Mouse (Mus musculus) embryo, embryonic 10 days (tissue): ENCODE data around the gene Cald1.

ENCODE experiments used
- DNase-seq: peaks from one replicate; pipeline ENCODE4 v3.0.0-alpha.2; 2015; ENCODE audit warnings: low spot score

Gene Cald1

DNA sequence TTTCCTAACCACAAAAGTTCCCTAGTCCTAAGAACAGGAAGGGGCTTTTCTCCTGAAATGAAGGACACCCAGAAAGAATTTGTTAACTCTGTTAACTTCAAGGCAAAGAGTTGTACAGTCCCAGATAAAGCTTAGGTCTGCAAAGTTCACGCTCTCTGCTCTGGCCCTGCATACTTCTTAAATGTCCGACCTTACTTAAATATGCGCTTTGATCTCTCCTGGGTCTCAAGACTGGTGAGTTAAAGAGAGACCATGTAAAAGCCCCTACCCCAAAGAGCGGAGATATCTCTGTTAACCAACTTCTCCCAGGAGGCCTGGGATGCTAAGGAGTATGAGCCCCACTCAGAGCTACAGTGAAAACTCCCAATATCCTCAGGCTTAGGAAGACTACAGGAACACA lies 119.4 kb downstream of the Cald1 start:
- DNase-seq = no peak

GRCm38 (mm10) chr6:34719141-34719680 lies 120.9 kb downstream of the Cald1 start:
- DNase-seq = no peak

DNA sequence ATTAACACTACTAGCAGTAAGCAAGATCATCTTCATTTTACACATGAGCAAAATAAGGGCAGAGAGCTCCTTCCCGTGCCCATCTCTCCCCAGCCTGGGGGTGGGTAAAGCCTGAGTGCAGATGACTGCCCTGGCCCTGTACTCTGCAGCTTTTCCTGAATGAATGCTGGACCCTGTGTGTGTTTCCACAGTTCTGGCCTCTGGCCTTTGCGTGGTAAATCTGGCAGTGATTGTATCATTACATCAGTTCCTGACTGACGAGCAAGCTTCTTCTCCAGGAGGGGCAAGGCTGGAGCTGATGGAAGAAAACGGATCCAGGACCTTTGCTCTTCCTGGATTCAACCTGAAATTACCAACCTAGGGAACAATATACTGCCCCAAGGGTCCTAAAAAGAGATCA lies 122.1 kb downstream of the Cald1 start:
- DNase-seq = no peak

GRCm38 (mm10) chr6:34721740-34722139 lies 123.4 kb downstream of the Cald1 start:
- no peak for DNase-seq

DNA sequence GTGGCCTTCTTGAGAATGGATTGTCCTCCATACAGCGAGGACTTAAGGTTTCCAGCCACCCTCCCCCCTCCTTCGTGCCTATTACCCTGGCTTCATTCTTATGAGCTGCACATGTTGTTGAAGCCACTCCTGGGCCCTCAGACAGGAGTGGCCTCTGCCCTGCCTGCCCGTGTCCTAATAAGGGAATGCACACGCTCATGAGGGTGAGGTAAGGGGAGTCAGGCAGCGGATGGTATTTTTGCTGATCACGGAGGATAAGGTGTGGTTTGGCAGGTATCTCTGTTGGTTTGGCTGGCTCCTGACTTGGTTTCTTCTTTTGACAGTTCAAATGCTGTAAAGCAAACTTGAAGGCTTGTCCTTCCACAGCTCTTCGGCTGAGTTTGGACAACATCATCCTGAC lies 124.4 kb downstream of the Cald1 start:
- no peak for DNase-seq

DNA sequence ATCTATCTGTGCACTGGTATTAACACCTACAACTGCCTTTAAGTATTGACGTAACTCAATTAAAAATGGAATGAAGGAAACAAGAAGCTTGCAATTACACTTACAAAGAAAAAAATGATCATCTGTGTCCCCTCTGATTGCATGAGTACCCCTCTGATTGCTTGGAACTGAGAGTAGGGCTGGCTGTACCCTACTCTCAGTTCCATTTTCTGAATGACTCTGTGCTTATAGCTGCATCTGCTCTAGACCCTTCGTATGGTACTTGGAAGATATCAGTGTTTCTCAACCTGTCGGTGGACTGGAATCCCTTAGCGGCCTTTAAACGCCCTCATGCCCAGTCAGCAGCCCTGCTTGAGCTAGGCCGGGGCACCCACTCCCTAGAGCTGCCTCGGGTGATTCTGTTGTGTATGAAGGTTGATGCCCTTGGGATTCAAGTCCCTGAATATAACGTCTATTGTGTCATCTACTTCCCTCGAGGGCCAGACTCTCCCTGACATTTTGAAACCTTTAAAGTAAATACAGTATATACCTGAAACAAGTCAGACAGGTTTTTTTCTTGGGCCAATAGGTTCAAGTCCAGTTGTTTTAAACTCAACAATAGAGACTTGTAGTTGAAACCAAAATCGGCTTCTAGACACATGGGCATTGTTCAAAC lies 125.1 kb downstream of the Cald1 start:
- no peak for DNase-seq

- no peak for DNase-seq
Measured at GRCm38 (mm10) chr6:34725660-34726059, 127.4 kb downstream of the Cald1 start.

GRCm38 (mm10) chr6:34726104-34726503 lies 127.8 kb downstream of the Cald1 start:
- no peak for DNase-seq

- DNase-seq = no peak
Measured at GRCm38 (mm10) chr6:34727316-34727983, 129.2 kb downstream of the Cald1 start.

- peak; percentile 38 for DNase-seq
Measured at GRCm38 (mm10) chr6:34729449-34730151, 131.3 kb downstream of the Cald1 start.

- DNase-seq = no peak
Measured at GRCm38 (mm10) chr6:34731007-34731406, 132.7 kb downstream of the Cald1 start.

GRCm38 (mm10) chr6:34731529-34731928 lies 133.2 kb downstream of the Cald1 start:
- no peak for DNase-seq

DNA sequence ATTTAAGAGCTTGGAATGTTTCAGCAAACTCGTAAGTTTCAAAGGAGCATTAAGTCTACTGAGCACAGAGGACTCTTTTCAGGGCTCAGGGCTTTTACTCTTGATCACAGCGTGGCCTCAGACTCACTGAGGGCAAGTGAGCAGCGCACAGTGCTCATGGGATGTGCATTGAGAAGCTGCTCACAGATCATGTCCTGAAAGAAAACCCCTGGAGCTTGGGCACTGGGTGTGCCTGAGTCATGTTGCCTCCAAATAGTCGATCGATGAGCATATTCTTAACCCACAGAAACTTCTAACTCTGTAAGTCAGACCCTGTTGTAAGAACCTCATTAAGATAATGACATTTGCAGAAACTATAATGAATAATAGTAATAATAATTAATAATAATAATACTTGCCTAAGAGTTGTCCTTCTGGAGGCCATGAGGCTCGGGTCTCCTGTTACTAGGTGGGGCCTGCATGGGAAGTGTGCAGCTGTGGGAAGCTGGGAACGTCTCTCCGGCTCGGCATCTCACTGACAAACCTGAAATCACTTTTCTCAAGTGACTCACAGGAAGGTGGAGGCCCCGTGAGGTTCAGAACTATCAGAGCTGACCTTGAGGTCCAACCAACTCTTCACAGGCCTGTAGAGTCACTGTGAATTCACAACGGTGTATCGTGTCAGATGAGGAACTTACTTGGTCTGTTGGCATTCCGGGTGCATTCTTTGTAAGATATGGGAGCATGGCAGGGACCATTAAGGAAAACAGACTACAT lies 136.8 kb downstream of the Cald1 start:
- no peak for DNase-seq

GRCm38 (mm10) chr6:34736934-34737333 lies 138.6 kb downstream of the Cald1 start:
- DNase-seq = no peak

DNA sequence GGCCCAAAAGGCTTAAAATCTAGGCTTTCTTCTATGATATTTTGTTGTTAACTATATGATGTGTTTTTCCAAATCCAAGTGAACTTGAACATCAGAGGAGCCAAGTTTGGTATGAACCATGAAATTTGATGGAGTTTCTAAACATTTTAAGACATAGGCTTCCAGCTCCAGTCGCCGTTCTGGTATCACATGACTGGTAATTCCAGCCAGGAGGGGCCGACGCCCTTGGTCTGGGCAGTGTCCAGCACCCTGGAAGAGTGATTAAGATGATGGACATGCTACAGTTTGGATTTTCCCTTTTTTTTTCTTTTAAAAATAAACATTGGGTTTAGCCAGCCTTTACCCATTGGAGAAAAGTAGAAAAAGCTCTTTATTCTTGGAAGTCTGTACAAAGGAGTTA lies 145.6 kb downstream of the Cald1 start:
- no peak for DNase-seq

- DNase-seq = no peak
Measured at GRCm38 (mm10) chr6:34747846-34748245, 149.5 kb downstream of the Cald1 start.

GRCm38 (mm10) chr6:34748566-34748965 lies 150.3 kb downstream of the Cald1 start:
- DNase-seq = no peak

- no peak for DNase-seq
Measured at GRCm38 (mm10) chr6:34749526-34749925, 151.2 kb downstream of the Cald1 start.

- DNase-seq = no peak
Measured at GRCm38 (mm10) chr6:34750487-34751120, 152.3 kb downstream of the Cald1 start.

DNA sequence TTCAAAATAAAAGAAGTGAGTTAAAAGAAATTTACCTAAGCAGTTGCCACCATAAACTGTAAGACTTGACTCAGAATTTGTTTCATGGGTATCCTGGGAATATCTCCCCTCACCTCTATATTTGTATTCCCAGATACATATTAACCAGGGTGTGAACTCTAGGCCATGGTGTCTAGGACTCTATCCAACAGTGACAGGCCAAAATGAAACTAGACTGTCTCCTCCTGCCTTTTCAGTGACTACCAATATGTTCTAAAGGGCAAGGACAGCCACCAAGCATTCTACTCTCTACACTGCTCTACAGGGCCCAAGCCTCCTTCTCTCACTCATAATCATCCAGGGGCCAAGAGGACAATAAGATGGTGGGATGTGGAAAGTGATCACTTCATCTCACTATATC lies 153.3 kb downstream of the Cald1 start:
- no peak for DNase-seq

DNA sequence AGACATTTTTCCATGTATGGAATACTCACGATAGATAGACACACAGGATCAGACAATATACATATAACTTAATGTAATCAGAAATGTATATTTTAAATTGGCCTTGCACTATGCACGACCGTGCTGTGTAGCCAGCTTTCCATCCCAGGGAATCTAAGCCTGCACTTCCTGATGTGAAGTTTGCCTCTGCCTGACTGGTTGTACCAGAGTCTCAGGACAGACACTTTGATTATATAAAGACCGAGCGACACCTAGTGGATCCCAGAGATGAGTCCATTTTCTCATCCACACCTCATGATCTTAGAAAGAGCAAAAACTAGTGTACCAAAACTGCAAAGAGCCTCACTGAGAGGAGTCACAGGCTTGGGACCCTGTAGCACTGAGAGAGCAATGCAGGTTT lies 156.1 kb downstream of the Cald1 start:
- DNase-seq = peak; percentile 84

DNA sequence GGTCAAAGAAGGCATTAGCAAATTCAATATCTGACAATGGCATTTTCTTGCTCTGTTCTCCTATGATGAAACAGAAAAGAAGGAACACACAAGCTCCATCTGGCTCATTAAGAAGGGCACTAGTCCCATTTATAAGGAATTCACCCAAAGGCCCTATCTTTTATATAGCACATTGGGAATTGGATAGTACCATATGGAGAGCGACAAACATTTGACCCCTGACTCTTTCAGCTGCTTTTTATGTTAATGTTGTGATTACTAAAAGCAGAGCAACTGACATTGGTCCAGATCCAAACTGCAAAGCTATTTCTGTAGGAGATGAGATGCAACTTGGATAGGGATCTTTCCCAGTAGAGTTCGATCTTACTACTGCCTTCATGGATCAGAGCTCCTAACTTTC lies 160.0 kb downstream of the Cald1 start:
- DNase-seq = no peak
